Mouse (Mus musculus): ENCODE data around the gene Afap1. TPM values are rescaled to one million over a fixed set of nuclear protein-coding genes. Genes with fewer than 3 reads are reported as not detected.

The Afap1 gene
- polyA plus RNA-seq, 1 experiment: 0.01 TPM

DNA sequence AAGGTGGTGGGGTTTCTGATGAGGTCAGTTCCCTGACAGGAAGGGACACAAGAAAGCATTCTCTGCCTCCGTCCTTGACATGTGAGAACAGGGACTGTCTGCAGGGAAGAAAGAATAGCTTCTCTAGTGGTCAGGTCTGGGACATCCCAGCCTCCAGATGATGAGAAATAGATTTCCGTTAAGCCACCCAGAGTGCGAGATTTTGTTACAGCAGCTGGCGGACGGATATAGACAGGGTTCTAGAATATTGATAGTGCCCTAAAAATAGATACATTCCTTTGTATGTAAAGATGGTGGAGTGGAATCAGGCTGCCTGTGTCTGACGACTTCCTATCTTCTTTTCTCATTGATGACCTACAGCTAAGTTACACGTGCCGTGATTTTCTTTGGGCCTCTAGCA lies 10.3 kb downstream of the Afap1 start:
- Histone ChIP-seq H3K27me3 (ENCODE audit: control insufficient read depth) (no peaks in the 10 kb centered on the region), H3K4me1 (ENCODE audit: control insufficient read depth) (no peaks in the 10 kb centered on the region), H3K9me3 (ENCODE audit: control insufficient read depth, low read length) (no peaks in the 10 kb centered on the region), H3K4me3 (replicated peaks) (no peak overlapping the region), H3K36me3 (ENCODE audit: control insufficient read depth) (no peaks in the 10 kb centered on the region)
- no peak for TF ChIP-seq GATA1 (IDR thresholded peaks at IDR 0.05; ENCODE audit: low read length)
- TF ChIP-seq TAL1 (IDR thresholded peaks at IDR 0.05; ENCODE audit: low read length): no peak

GRCm38 (mm10) chr5:35905283-35905682 lies 12.2 kb downstream of the Afap1 start:
- Histone ChIP-seq H3K4me3 (replicated peaks) (no peak overlapping the region), H3K4me1 (ENCODE audit: control insufficient read depth) (no peaks in the 10 kb centered on the region), H3K27me3 (ENCODE audit: control insufficient read depth) (no peaks in the 10 kb centered on the region), H3K36me3 (ENCODE audit: control insufficient read depth) (no peaks in the 10 kb centered on the region), H3K9me3 (ENCODE audit: control insufficient read depth, low read length) (no peaks in the 10 kb centered on the region)
- no peak for TF ChIP-seq GATA1 (IDR thresholded peaks at IDR 0.05; ENCODE audit: low read length)
- TF ChIP-seq TAL1 (IDR thresholded peaks at IDR 0.05; ENCODE audit: low read length): no peak

DNA sequence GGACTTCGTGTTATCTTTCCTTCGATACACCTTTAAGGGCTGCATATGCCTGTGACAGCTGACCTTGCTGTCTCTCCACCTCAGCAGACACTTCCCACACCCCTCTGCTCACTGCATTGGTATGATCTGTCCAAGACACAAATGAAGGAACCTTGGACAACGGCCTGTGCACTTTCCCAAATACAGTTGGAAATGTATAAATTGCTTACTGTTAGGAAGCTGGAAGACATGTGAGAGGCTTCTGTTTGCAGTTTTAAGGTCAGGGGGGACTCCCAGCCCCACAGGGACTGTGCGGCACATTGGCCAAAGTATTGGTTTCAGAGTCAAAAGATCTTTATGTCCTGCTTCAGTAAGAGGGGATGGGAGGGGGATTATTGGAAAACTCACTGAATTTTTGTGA lies 14.0 kb downstream of the Afap1 start:
- H3K27me3 ChIP-seq (ENCODE audit: control insufficient read depth): no peaks in the 10 kb centered on the region
- no peak overlapping the region for H3K4me3 ChIP-seq (replicated peaks)
- no peaks in the 10 kb centered on the region for H3K4me1 ChIP-seq (ENCODE audit: control insufficient read depth)
- no peak for TF ChIP-seq GATA1 (IDR thresholded peaks at IDR 0.05; ENCODE audit: low read length)
- no peak for TF ChIP-seq TAL1 (IDR thresholded peaks at IDR 0.05; ENCODE audit: low read length)
- H3K36me3 ChIP-seq (ENCODE audit: control insufficient read depth): no peaks in the 10 kb centered on the region
- no peaks in the 10 kb centered on the region for H3K9me3 ChIP-seq (ENCODE audit: control insufficient read depth, low read length)

- H3K4me1 ChIP-seq (ENCODE audit: control insufficient read depth): no peaks in the 10 kb centered on the region
- H3K27me3 ChIP-seq (ENCODE audit: control insufficient read depth): no peaks in the 10 kb centered on the region
- no peaks in the 10 kb centered on the region for H3K9me3 ChIP-seq (ENCODE audit: control insufficient read depth, low read length)
- H3K36me3 ChIP-seq (ENCODE audit: control insufficient read depth): no peaks in the 10 kb centered on the region
- no peak overlapping the region for H3K4me3 ChIP-seq (replicated peaks)
- TF ChIP-seq GATA1 (IDR thresholded peaks at IDR 0.05; ENCODE audit: low read length) (no peak), TAL1 (IDR thresholded peaks at IDR 0.05; ENCODE audit: low read length) (no peak)
Measured at GRCm38 (mm10) chr5:35907633-35908426, 14.7 kb downstream of the Afap1 start.

GRCm38 (mm10) chr5:35908626-35909443 lies 15.7 kb downstream of the Afap1 start:
- Histone ChIP-seq H3K27me3 (ENCODE audit: control insufficient read depth) (no peaks in the 10 kb centered on the region), H3K4me3 (replicated peaks) (no peak overlapping the region), H3K4me1 (ENCODE audit: control insufficient read depth) (no peaks in the 10 kb centered on the region), H3K9me3 (ENCODE audit: control insufficient read depth, low read length) (no peaks in the 10 kb centered on the region), H3K36me3 (ENCODE audit: control insufficient read depth) (no peaks in the 10 kb centered on the region)
- TF ChIP-seq GATA1 (IDR thresholded peaks at IDR 0.05; ENCODE audit: low read length): no peak
- TF ChIP-seq TAL1 (IDR thresholded peaks at IDR 0.05; ENCODE audit: low read length): no peak

- no peak overlapping the region for H3K4me3 ChIP-seq (replicated peaks)
- no peaks in the 10 kb centered on the region for H3K36me3 ChIP-seq (ENCODE audit: control insufficient read depth)
- H3K27me3 ChIP-seq (ENCODE audit: control insufficient read depth): no peaks in the 10 kb centered on the region
- no peaks in the 10 kb centered on the region for H3K4me1 ChIP-seq (ENCODE audit: control insufficient read depth)
- no peak for TF ChIP-seq TAL1 (IDR thresholded peaks at IDR 0.05; ENCODE audit: low read length)
- no peak for TF ChIP-seq GATA1 (IDR thresholded peaks at IDR 0.05; ENCODE audit: low read length)
- H3K9me3 ChIP-seq (ENCODE audit: control insufficient read depth, low read length): no peaks in the 10 kb centered on the region
Measured at GRCm38 (mm10) chr5:35915629-35916300, 22.6 kb downstream of the Afap1 start.

GRCm38 (mm10) chr5:35916666-35917065 lies 23.5 kb downstream of the Afap1 start:
- Histone ChIP-seq H3K4me1 (ENCODE audit: control insufficient read depth) (no peaks in the 10 kb centered on the region), H3K4me3 (replicated peaks) (no peak overlapping the region), H3K9me3 (ENCODE audit: control insufficient read depth, low read length) (no peaks in the 10 kb centered on the region), H3K36me3 (ENCODE audit: control insufficient read depth) (no peaks in the 10 kb centered on the region), H3K27me3 (ENCODE audit: control insufficient read depth) (no peaks in the 10 kb centered on the region)
- TF ChIP-seq GATA1 (IDR thresholded peaks at IDR 0.05; ENCODE audit: low read length) (no peak), TAL1 (IDR thresholded peaks at IDR 0.05; ENCODE audit: low read length) (no peak)

DNA sequence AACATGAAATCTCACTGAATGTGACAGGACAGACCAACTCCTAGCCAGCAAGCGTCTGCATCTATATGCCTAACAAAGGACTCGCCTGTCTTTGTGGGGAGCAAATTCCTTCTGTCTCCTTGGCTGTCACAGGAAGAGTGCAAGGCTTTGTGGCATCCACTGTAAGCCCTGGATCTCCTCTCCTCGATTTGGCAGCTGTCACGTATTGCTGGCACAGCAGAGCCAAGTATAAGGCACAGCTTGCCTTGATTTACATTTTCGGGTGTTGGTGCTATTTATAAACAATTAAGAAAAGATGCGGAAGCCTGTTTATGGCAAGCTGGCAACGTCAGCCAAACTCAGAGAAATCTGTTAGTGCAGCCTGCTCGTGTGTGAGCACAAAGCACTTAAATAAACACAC lies 25.3 kb downstream of the Afap1 start:
- Histone ChIP-seq H3K27me3 (ENCODE audit: control insufficient read depth) (no peaks in the 10 kb centered on the region), H3K4me3 (replicated peaks) (no peak overlapping the region), H3K4me1 (ENCODE audit: control insufficient read depth) (no peaks in the 10 kb centered on the region), H3K36me3 (ENCODE audit: control insufficient read depth) (no peaks in the 10 kb centered on the region), H3K9me3 (ENCODE audit: control insufficient read depth, low read length) (no peaks in the 10 kb centered on the region)
- TF ChIP-seq TAL1 (IDR thresholded peaks at IDR 0.05; ENCODE audit: low read length): no peak
- no peak for TF ChIP-seq GATA1 (IDR thresholded peaks at IDR 0.05; ENCODE audit: low read length)

GRCm38 (mm10) chr5:35920076-35920475 lies 27.0 kb downstream of the Afap1 start:
- no peaks in the 10 kb centered on the region for H3K4me1 ChIP-seq (ENCODE audit: control insufficient read depth)
- H3K9me3 ChIP-seq (ENCODE audit: control insufficient read depth, low read length): no peaks in the 10 kb centered on the region
- no peak for TF ChIP-seq TAL1 (IDR thresholded peaks at IDR 0.05; ENCODE audit: low read length)
- H3K4me3 ChIP-seq (replicated peaks): no peak overlapping the region
- no peaks in the 10 kb centered on the region for H3K27me3 ChIP-seq (ENCODE audit: control insufficient read depth)
- H3K36me3 ChIP-seq (ENCODE audit: control insufficient read depth): no peaks in the 10 kb centered on the region

All from erythroblast, embryonic 14.5 days (primary cell).